Mouse (Mus musculus) limb, embryonic 13.5 days (tissue): ENCODE results near the gene Trip11. TPM values are rescaled to one million over a fixed set of nuclear protein-coding genes. Genes with fewer than 3 reads are reported as not detected.

Experiments used
- ATAC-seq: fragments of 200-750 bp; cut with Nextera tagmentation; 2 replicates; pipeline ENCODE4 v1.8.0; 2017; ENCODE audit warnings: low read depth, moderate number of reproducible peaks, moderate TSS enrichment; ENCODE audit not compliant: low FRiP score
- H3K27ac ChIP-seq: fragments of 300-500 bp; sonication (generic); 2 replicates; pipeline ENCODE4 v1.5.1; 2015; ENCODE audit warnings: inconsistent platforms, mild to moderate bottlenecking, moderate library complexity
- H3K27me3 ChIP-seq: fragments of 300-500 bp; sonication (generic); 2 replicates; pipeline ENCODE4 v1.6.1; 2015; ENCODE audit warnings: mild to moderate bottlenecking, inconsistent platforms
- H3K36me3 ChIP-seq: fragments of 300-500 bp; sonication (generic); 2 replicates; pipeline ENCODE4 v1.6.1; 2015; ENCODE audit warnings: inconsistent platforms, mild to moderate bottlenecking, moderate library complexity
- H3K4me1 ChIP-seq: fragments of 300-500 bp; sonication (generic); 2 replicates; pipeline ENCODE4 v1.6.1; 2015; ENCODE audit warnings: inconsistent platforms
- H3K4me2 ChIP-seq: fragments of 300-500 bp; sonication (generic); replicated peaks from 2 replicates; pipeline ENCODE4 v1.6.1; 2015; ENCODE audit warnings: inconsistent platforms, mild to moderate bottlenecking, moderate library complexity
- H3K4me3 ChIP-seq: fragments of 300-500 bp; sonication (generic); 2 replicates; pipeline ENCODE4 v1.5.1; 2015; ENCODE audit warnings: moderate library complexity, mild to moderate bottlenecking, inconsistent platforms
- H3K9ac ChIP-seq: fragments of 300-500 bp; sonication (generic); 2 replicates; pipeline ENCODE4 v1.6.1; 2015; ENCODE audit warnings: mild to moderate bottlenecking, inconsistent platforms
- H3K9me3 ChIP-seq: fragments of 300-500 bp; sonication (generic); 2 replicates; pipeline ENCODE4 v1.6.1; 2016; ENCODE audit warnings: inconsistent platforms
- WGBS: fragments of 180-500 bp; shearing (Covaris S2); methylation state at CpG from one replicate; pipeline ENCODE4 v1.1.7; 2015; 5-methylcytosine and 5-hydroxymethylcytosine counted together
- polyA plus RNA-seq: library from polyadenylated mRNA; unstranded; fragments of >200 nt; fragmentation: Nextera tagmentation; extraction: Ambion mirVana; gene quantifications from 2 replicates; pipeline ENCODE4 v1.2.1, GENCODE M21; 2015

The Trip11 gene
- polyA plus RNA-seq, 1 experiment from 2014 or later, result 29.7 TPM

GRCm38 (mm10) chr12:101891066-101891465, 22.0 kb downstream of the Trip11 start:
- H3K4me2 ChIP-seq, result no peak overlapping the region

GRCm38 (mm10) chr12:101889351-101889750, 23.7 kb downstream of the Trip11 start:
- Histone ChIP-seq H3K36me3 (peaks cover 76% of the 10 kb centered on the region), H3K4me3 (no peak overlapping the region), H3K4me2 (no peak overlapping the region), H3K9me3 (no peaks in the 10 kb centered on the region), H3K9ac (no peak overlapping the region), H3K27ac (no peak overlapping the region), H3K4me1 (no peaks in the 10 kb centered on the region), H3K27me3 (no peaks in the 10 kb centered on the region)
- no peak for ATAC-seq
- 97% methylated on average over 3 of the region's 3 CpGs for WGBS

More at GRCm38 (mm10) chr12:101891066-101891465, 22.0 kb downstream of the Trip11 start:
- 92% methylated on average over 5 of the region's 5 CpGs for WGBS
- no peaks in the 10 kb centered on the region for H3K27me3 ChIP-seq
- no peak for ATAC-seq
- H3K9ac ChIP-seq, result no peak overlapping the region
- peaks cover 65% of the 10 kb centered on the region for H3K36me3 ChIP-seq
- no peak overlapping the region for H3K27ac ChIP-seq
- H3K9me3 ChIP-seq, result no peaks in the 10 kb centered on the region
- no peak overlapping the region for H3K4me3 ChIP-seq
- no peaks in the 10 kb centered on the region for H3K4me1 ChIP-seq

GRCm38 (mm10) chr12:101888312-101888711, 24.8 kb downstream of the Trip11 start:
- H3K9ac ChIP-seq, result no peak overlapping the region
- no peak overlapping the region for H3K4me3 ChIP-seq
- H3K4me2 ChIP-seq, result no peak overlapping the region
- H3K27ac ChIP-seq, result no peak overlapping the region
- peaks cover 80% of the 10 kb centered on the region for H3K36me3 ChIP-seq
- no peaks in the 10 kb centered on the region for H3K4me1 ChIP-seq
- 86% methylated on average over 2 of the region's 2 CpGs for WGBS
- H3K27me3 ChIP-seq, result no peaks in the 10 kb centered on the region
- no peak for ATAC-seq
- H3K9me3 ChIP-seq, result no peaks in the 10 kb centered on the region

- H3K9ac ChIP-seq, result no peak overlapping the region
- H3K4me2 ChIP-seq, result no peak overlapping the region
- peaks cover 69% of the 10 kb centered on the region for H3K36me3 ChIP-seq
- WGBS, result 94% methylated on average over 7 of the region's 7 CpGs
- H3K9me3 ChIP-seq, result no peaks in the 10 kb centered on the region
- no peak overlapping the region for H3K4me3 ChIP-seq
- H3K27me3 ChIP-seq, result no peaks in the 10 kb centered on the region
- no peaks in the 10 kb centered on the region for H3K4me1 ChIP-seq
- ATAC-seq, result no peak
- H3K27ac ChIP-seq, result no peak overlapping the region
Observed at GRCm38 (mm10) chr12:101884926-101885325, 28.1 kb downstream of the Trip11 start.

GRCm38 (mm10) chr12:101876374-101876773, 36.7 kb downstream of the Trip11 start:
- 91% methylated on average over 2 of the region's 2 CpGs for WGBS
- no peak overlapping the region for H3K9ac ChIP-seq
- peaks cover 51% of the 10 kb centered on the region for H3K36me3 ChIP-seq
- no peaks in the 10 kb centered on the region for H3K4me1 ChIP-seq
- no peak overlapping the region for H3K4me3 ChIP-seq
- no peaks in the 10 kb centered on the region for H3K27me3 ChIP-seq
- ATAC-seq, result no peak
- H3K9me3 ChIP-seq, result no peaks in the 10 kb centered on the region
- no peak overlapping the region for H3K4me2 ChIP-seq
- no peak overlapping the region for H3K27ac ChIP-seq

GRCm38 (mm10) chr12:101875107-101875506, 38.0 kb downstream of the Trip11 start:
- WGBS, result 60% methylated on average over 1 of the region's 1 CpGs

GRCm38 (mm10) chr12:101862286-101862964, 50.6 kb downstream of the Trip11 start:
- Histone ChIP-seq H3K27ac (no peak overlapping the region), H3K9ac (no peak overlapping the region), H3K36me3 (peaks cover 42% of the 10 kb centered on the region), H3K27me3 (no peaks in the 10 kb centered on the region), H3K4me1 (no peaks in the 10 kb centered on the region), H3K9me3 (no peaks in the 10 kb centered on the region), H3K4me3 (no peak overlapping the region), H3K4me2 (no peak overlapping the region)
- no peak for ATAC-seq
- 89% methylated on average over 10 of the region's 10 CpGs for WGBS

More at GRCm38 (mm10) chr12:101875107-101875506, 38.0 kb downstream of the Trip11 start:
- Histone ChIP-seq H3K4me1 (no peaks in the 10 kb centered on the region), H3K4me2 (no peak overlapping the region), H3K9ac (no peak overlapping the region), H3K27me3 (no peaks in the 10 kb centered on the region), H3K9me3 (no peaks in the 10 kb centered on the region), H3K4me3 (no peak overlapping the region), H3K36me3 (peaks cover 50% of the 10 kb centered on the region), H3K27ac (no peak overlapping the region)
- ATAC-seq, result no peak

GRCm38 (mm10) chr12:101860256-101860655, 52.8 kb downstream of the Trip11 start:
- Histone ChIP-seq H3K36me3 (peaks cover 31% of the 10 kb centered on the region), H3K9me3 (no peaks in the 10 kb centered on the region), H3K4me3 (no peak overlapping the region), H3K4me2 (no peak overlapping the region), H3K9ac (no peak overlapping the region), H3K27ac (no peak overlapping the region), H3K27me3 (no peaks in the 10 kb centered on the region), H3K4me1 (no peaks in the 10 kb centered on the region)
- ATAC-seq, result no peak
- WGBS, result 100% methylated on average over 1 of the region's 1 CpGs

- WGBS, result 87% methylated on average over 5 of the region's 5 CpGs
- no peaks in the 10 kb centered on the region for H3K9me3 ChIP-seq
- no peak for ATAC-seq
Observed at GRCm38 (mm10) chr12:101858011-101858410, 55.1 kb downstream of the Trip11 start.

GRCm38 (mm10) chr12:101854336-101854735, 58.7 kb downstream of the Trip11 start:
- H3K27ac ChIP-seq, result no peak overlapping the region
- no peaks in the 10 kb centered on the region for H3K27me3 ChIP-seq
- WGBS, result 96% methylated on average over 11 of the region's 11 CpGs
- no peak for ATAC-seq
- H3K9me3 ChIP-seq, result no peaks in the 10 kb centered on the region
- H3K9ac ChIP-seq, result no peak overlapping the region
- no peak overlapping the region for H3K4me2 ChIP-seq
- peaks cover 4% of the 10 kb centered on the region; the same call in 1 of the 2 replicates for H3K4me1 ChIP-seq
- no peak overlapping the region for H3K4me3 ChIP-seq
- H3K36me3 ChIP-seq, result peaks cover 19% of the 10 kb centered on the region

More at GRCm38 (mm10) chr12:101858011-101858410, 55.1 kb downstream of the Trip11 start:
- H3K27ac ChIP-seq, result no peak overlapping the region
- H3K4me1 ChIP-seq, result no peaks in the 10 kb centered on the region
- H3K36me3 ChIP-seq, result peaks cover 33% of the 10 kb centered on the region
- H3K4me3 ChIP-seq, result no peak overlapping the region
- no peak overlapping the region for H3K4me2 ChIP-seq
- H3K9ac ChIP-seq, result no peak overlapping the region
- H3K27me3 ChIP-seq, result no peaks in the 10 kb centered on the region

GRCm38 (mm10) chr12:101851846-101852564, 61.1 kb downstream of the Trip11 start:
- Histone ChIP-seq H3K4me1 (peaks cover 4% of the 10 kb centered on the region; the same call in 1 of the 2 replicates), H3K36me3 (peaks cover 16% of the 10 kb centered on the region), H3K9ac (no peak overlapping the region), H3K4me2 (no peak overlapping the region), H3K4me3 (no peak overlapping the region), H3K9me3 (no peaks in the 10 kb centered on the region), H3K27ac (no peak overlapping the region), H3K27me3 (no peaks in the 10 kb centered on the region)
- no peak for ATAC-seq
- 79% methylated on average over 7 of the region's 7 CpGs for WGBS

GRCm38 (mm10) chr12:101851314-101851713, 61.8 kb downstream of the Trip11 start:
- peaks cover 22% of the 10 kb centered on the region for H3K36me3 ChIP-seq
- peaks cover 4% of the 10 kb centered on the region; the same call in 1 of the 2 replicates for H3K4me1 ChIP-seq
- no peak overlapping the region for H3K9ac ChIP-seq
- H3K4me2 ChIP-seq, result no peak overlapping the region
- no peak overlapping the region for H3K4me3 ChIP-seq
- H3K9me3 ChIP-seq, result no peaks in the 10 kb centered on the region
- H3K27ac ChIP-seq, result no peak overlapping the region; the same call in 1 of the 2 replicates
- no peaks in the 10 kb centered on the region for H3K27me3 ChIP-seq
- no peak for ATAC-seq
- 78% methylated on average over 9 of the region's 9 CpGs for WGBS
